Mouse (Mus musculus) liver, embryonic 12.5 days (tissue): ENCODE measurements around the gene Gpr37l1. TPM values are rescaled to one million over a fixed set of nuclear protein-coding genes. Genes with fewer than 3 reads are reported as not detected.
"Not testable (repeated sequence)": the region's sequence is repeated elsewhere in the genome, so short reads cannot be mapped to it uniquely, and the experiment has no call there.

Source experiments
- ATAC-seq: fragments of 200-750 bp; cut with Nextera tagmentation; 2 replicates; pipeline ENCODE4 v1.8.0; 2017; ENCODE audit warnings: moderate number of reproducible peaks, mild to moderate bottlenecking, moderate library complexity
- H3K27ac ChIP-seq: fragments of 300-500 bp; sonication (generic); 2 replicates; pipeline ENCODE4 v1.5.1; 2016; ENCODE audit warnings: mild to moderate bottlenecking
- H3K27me3 ChIP-seq: fragments of 300-500 bp; sonication (generic); replicated peaks from 2 replicates; pipeline ENCODE4 v1.6.1; 2016; ENCODE audit warnings: mild to moderate bottlenecking, moderate library complexity
- H3K36me3 ChIP-seq: fragments of 300-500 bp; sonication (generic); 2 replicates; pipeline ENCODE4 v1.6.1; 2016; ENCODE audit warnings: mild to moderate bottlenecking, moderate library complexity
- H3K4me1 ChIP-seq: fragments of 300-500 bp; sonication (generic); 2 replicates; pipeline ENCODE4 v1.6.1; 2016
- H3K4me2 ChIP-seq: fragments of 300-500 bp; sonication (generic); 2 replicates; pipeline ENCODE4 v1.6.1; 2016; ENCODE audit warnings: mild to moderate bottlenecking, moderate library complexity
- H3K4me3 ChIP-seq: fragments of 300-500 bp; sonication (generic); 2 replicates; pipeline ENCODE4 v1.5.1; 2016; ENCODE audit warnings: mild to moderate bottlenecking, moderate library complexity
- H3K9ac ChIP-seq: fragments of 300-500 bp; sonication (generic); 2 replicates; pipeline ENCODE4 v1.6.1; 2016; ENCODE audit warnings: mild to moderate bottlenecking, moderate library complexity
- H3K9me3 ChIP-seq: fragments of 300-500 bp; sonication (generic); replicated peaks from 2 replicates; pipeline ENCODE4 v1.6.1; 2016; ENCODE audit warnings: mild to moderate bottlenecking, moderate library complexity
- WGBS: fragments of 180-500 bp; shearing (Covaris S2); methylation state at CpG from one replicate; pipeline ENCODE4 v1.1.7; 2016; ENCODE audit not compliant: insufficient replicate concordance; 5-methylcytosine and 5-hydroxymethylcytosine counted together
- polyA plus RNA-seq: library from polyadenylated mRNA; unstranded; fragments of >200 nt; fragmentation: Nextera tagmentation; extraction: Ambion mirVana; gene quantifications from 2 replicates; pipeline ENCODE4 v1.2.1, GENCODE M21; 2016

Gpr37l1 gene
- polyA plus RNA-seq, 1 experiment from 2014 or later = not detected

GRCm38 (mm10) chr1:135195907-135196440 lies 28.5 kb upstream of the Gpr37l1 start:
- H3K36me3 ChIP-seq = no peaks in the 10 kb centered on the region
- H3K9ac ChIP-seq = no peak overlapping the region
- no peaks in the 10 kb centered on the region; the same call in 1 of the 2 replicates for H3K27me3 ChIP-seq
- H3K4me3 ChIP-seq = no peak overlapping the region
- no peak for ATAC-seq
- no peak overlapping the region for H3K27ac ChIP-seq
- H3K9me3 ChIP-seq = no peaks in the 10 kb centered on the region
- WGBS = 81% methylated on average over 6 of the region's 6 CpGs
- peaks cover 16% of the 10 kb centered on the region for H3K4me1 ChIP-seq
- no peak overlapping the region for H3K4me2 ChIP-seq

- not testable (repeated sequence) for ATAC-seq, H3K36me3 ChIP-seq, H3K9ac ChIP-seq, H3K9me3 ChIP-seq, H3K4me1 ChIP-seq, H3K27me3 ChIP-seq, H3K4me2 ChIP-seq, H3K27ac ChIP-seq, H3K4me3 ChIP-seq
- 83% methylated on average over 5 of the region's 5 CpGs for WGBS
These were observed 26.9 kb upstream of the Gpr37l1 start for GRCm38 (mm10) chr1:135194335-135194734.

- Histone ChIP-seq H3K27ac (no peak overlapping the region), H3K27me3 (peaks cover 21% of the 10 kb centered on the region), H3K4me2 (no peak overlapping the region), H3K9me3 (no peaks in the 10 kb centered on the region), H3K4me1 (no peaks in the 10 kb centered on the region), H3K9ac (no peak overlapping the region), H3K4me3 (no peak overlapping the region), H3K36me3 (no peaks in the 10 kb centered on the region)
- 67% methylated on average over 4 of the region's 4 CpGs for WGBS
- ATAC-seq = no peak
These were observed 21.7 kb upstream of the Gpr37l1 start for GRCm38 (mm10) chr1:135189186-135189585.

GRCm38 (mm10) chr1:135188197-135188596 lies 20.7 kb upstream of the Gpr37l1 start:
- H3K9ac ChIP-seq = no peak overlapping the region
- peaks cover 22% of the 10 kb centered on the region for H3K27me3 ChIP-seq
- no peak for ATAC-seq

GRCm38 (mm10) chr1:135187016-135187415 lies 19.5 kb upstream of the Gpr37l1 start:
- H3K4me3 ChIP-seq, H3K36me3 ChIP-seq, ATAC-seq, H3K9me3 ChIP-seq, H3K27ac ChIP-seq, H3K4me1 ChIP-seq, H3K4me2 ChIP-seq, H3K9ac ChIP-seq: not testable (repeated sequence)
- H3K27me3 ChIP-seq = peaks cover 34% of the 10 kb centered on the region
- 44% methylated on average over 2 of the region's 2 CpGs for whole genome bisulfite sequencing

More at GRCm38 (mm10) chr1:135188197-135188596, 20.7 kb upstream of the Gpr37l1 start:
- no peak overlapping the region for H3K4me3 ChIP-seq
- no peak overlapping the region for H3K27ac ChIP-seq
- H3K4me2 ChIP-seq = no peak overlapping the region
- 29% methylated on average over 3 of the region's 3 CpGs for WGBS
- H3K9me3 ChIP-seq = no peaks in the 10 kb centered on the region
- H3K36me3 ChIP-seq = no peaks in the 10 kb centered on the region
- H3K4me1 ChIP-seq = 0 out of 2 replicates have a peak, but pooled peaks cover 3% of the 10 kb centered on the region

GRCm38 (mm10) chr1:135186427-135186826 lies 18.9 kb upstream of the Gpr37l1 start:
- 39% methylated on average over 8 of the region's 8 CpGs for WGBS
- no peak overlapping the region for H3K9ac ChIP-seq
- H3K9me3 ChIP-seq = no peaks in the 10 kb centered on the region
- ATAC-seq = no peak
- H3K36me3 ChIP-seq = no peaks in the 10 kb centered on the region
- H3K4me3 ChIP-seq = no peak overlapping the region
- H3K4me1 ChIP-seq = 0 out of 2 replicates have a peak, but pooled peaks cover 6% of the 10 kb centered on the region
- H3K4me2 ChIP-seq = no peak overlapping the region
- H3K27me3 ChIP-seq = peaks cover 36% of the 10 kb centered on the region
- H3K27ac ChIP-seq = no peak overlapping the region

GRCm38 (mm10) chr1:135185936-135186335 lies 18.5 kb upstream of the Gpr37l1 start:
- 30% methylated on average over 5 of the region's 5 CpGs for WGBS
- no peak overlapping the region for H3K27ac ChIP-seq
- ATAC-seq = no peak

GRCm38 (mm10) chr1:135183941-135184570 lies 16.6 kb upstream of the Gpr37l1 start:
- no peaks in the 10 kb centered on the region for H3K9me3 ChIP-seq
- H3K27me3 ChIP-seq = peaks cover 36% of the 10 kb centered on the region
- 56% methylated on average over 11 of the region's 11 CpGs for WGBS
- no peak overlapping the region for H3K27ac ChIP-seq
- H3K36me3 ChIP-seq = no peaks in the 10 kb centered on the region
- no peak overlapping the region for H3K4me2 ChIP-seq
- no peak overlapping the region for H3K9ac ChIP-seq
- 0 out of 2 replicates have a peak, but pooled peaks cover 6% of the 10 kb centered on the region for H3K4me1 ChIP-seq
- no peak for ATAC-seq
- H3K4me3 ChIP-seq = no peak overlapping the region

More at GRCm38 (mm10) chr1:135185936-135186335, 18.5 kb upstream of the Gpr37l1 start:
- Histone ChIP-seq H3K9ac (no peak overlapping the region), H3K36me3 (no peaks in the 10 kb centered on the region), H3K4me3 (no peak overlapping the region), H3K27me3 (peaks cover 36% of the 10 kb centered on the region), H3K4me2 (no peak overlapping the region), H3K4me1 (0 out of 2 replicates have a peak, but pooled peaks cover 6% of the 10 kb centered on the region), H3K9me3 (no peaks in the 10 kb centered on the region)

GRCm38 (mm10) chr1:135183448-135183847 lies 16.0 kb upstream of the Gpr37l1 start:
- Histone ChIP-seq H3K27me3 (peaks cover 36% of the 10 kb centered on the region), H3K4me1 (0 out of 2 replicates have a peak, but pooled peaks cover 6% of the 10 kb centered on the region), H3K36me3 (no peaks in the 10 kb centered on the region), H3K27ac (no peak overlapping the region), H3K4me2 (no peak overlapping the region), H3K4me3 (no peak overlapping the region), H3K9ac (no peak overlapping the region), H3K9me3 (no peaks in the 10 kb centered on the region)
- peak; percentile 31; the same call in 1 of the 2 replicates for ATAC-seq
- 85% methylated on average over 3 of the region's 4 CpGs for WGBS

- H3K4me2 ChIP-seq = no peak overlapping the region
- H3K36me3 ChIP-seq = no peaks in the 10 kb centered on the region
- peaks cover 36% of the 10 kb centered on the region for H3K27me3 ChIP-seq
- H3K9me3 ChIP-seq = no peaks in the 10 kb centered on the region
- H3K27ac ChIP-seq = no peak overlapping the region
- H3K4me1 ChIP-seq = 0 out of 2 replicates have a peak, but pooled peaks cover 6% of the 10 kb centered on the region
- ATAC-seq = peak; percentile 30; the same call in 1 of the 2 replicates
- no peak overlapping the region for H3K9ac ChIP-seq
- H3K4me3 ChIP-seq = no peak overlapping the region
- WGBS = 54% methylated on average over 3 of the region's 3 CpGs
These were observed 15.5 kb upstream of the Gpr37l1 start for GRCm38 (mm10) chr1:135182975-135183374.

- ATAC-seq = no peak
- 83% methylated on average over 8 of the region's 8 CpGs for whole genome bisulfite sequencing
These were observed 14.6 kb upstream of the Gpr37l1 start for GRCm38 (mm10) chr1:135181880-135182623.

GRCm38 (mm10) chr1:135181275-135181674 lies 13.8 kb upstream of the Gpr37l1 start:
- Histone ChIP-seq H3K9ac (no peak overlapping the region), H3K4me3 (no peak overlapping the region), H3K4me1 (0 out of 2 replicates have a peak, but pooled peaks cover 6% of the 10 kb centered on the region), H3K9me3 (no peaks in the 10 kb centered on the region), H3K27me3 (peaks cover 25% of the 10 kb centered on the region), H3K4me2 (no peak overlapping the region), H3K27ac (no peak overlapping the region), H3K36me3 (no peaks in the 10 kb centered on the region)
- ATAC-seq = no peak
- 59% methylated on average over 4 of the region's 4 CpGs for WGBS

More at GRCm38 (mm10) chr1:135181880-135182623, 14.6 kb upstream of the Gpr37l1 start:
- Histone ChIP-seq H3K36me3 (no peaks in the 10 kb centered on the region), H3K27me3 (peaks cover 32% of the 10 kb centered on the region), H3K4me1 (0 out of 2 replicates have a peak, but pooled peaks cover 6% of the 10 kb centered on the region), H3K27ac (no peak overlapping the region), H3K9ac (no peak overlapping the region), H3K4me3 (no peak overlapping the region), H3K4me2 (no peak overlapping the region), H3K9me3 (no peaks in the 10 kb centered on the region)
